Mouse (Mus musculus) stomach, embryonic 14.5 days (tissue): ENCODE results near the gene Fam171a2. TPM values are rescaled to one million over a fixed set of nuclear protein-coding genes. Genes with fewer than 3 reads are reported as not detected.
A peak's percentile ranks its signal among the peaks of the same experiment; 100 is the strongest.
"Not testable (repeated sequence)": the region's sequence is repeated elsewhere in the genome, so short reads cannot be mapped to it uniquely, and the experiment has no call there.

Source experiments
- ATAC-seq: fragments of 200-750 bp; cut with Nextera tagmentation; 2 replicates; pipeline ENCODE4 v1.8.0; 2017; ENCODE audit warnings: low read depth, moderate TSS enrichment; ENCODE audit not compliant: insufficient number of reproducible peaks, insufficient read depth, low FRiP score
- H3K27ac ChIP-seq: fragments of 300-500 bp; sonication (generic); 2 replicates; pipeline ENCODE4 v1.5.1; 2014; ENCODE audit warnings: mild to moderate bottlenecking, low read length, moderate library complexity, mixed read lengths
- H3K27me3 ChIP-seq: fragments of 300-500 bp; sonication (generic); 2 replicates; pipeline ENCODE4 v1.6.1; 2014; ENCODE audit warnings: low read length, control low read depth, mixed read lengths; ENCODE audit not compliant: control insufficient read depth, insufficient read depth
- H3K36me3 ChIP-seq: fragments of 300-500 bp; sonication (generic); 2 replicates; pipeline ENCODE4 v1.6.1; 2014; ENCODE audit warnings: mild to moderate bottlenecking, control low read depth, low read length, moderate library complexity, mixed read lengths; ENCODE audit not compliant: control insufficient read depth, insufficient read depth
- H3K4me1 ChIP-seq: fragments of 300-500 bp; sonication (generic); 2 replicates; pipeline ENCODE4 v1.6.1; 2014; ENCODE audit warnings: low read length, control low read depth, mixed read lengths; ENCODE audit not compliant: control insufficient read depth, insufficient read depth
- H3K4me2 ChIP-seq: fragments of 300-500 bp; sonication (generic); replicated peaks from 2 replicates; pipeline ENCODE4 v1.6.1; 2014; ENCODE audit warnings: low read depth, low read length, control low read depth
- H3K4me3 ChIP-seq: fragments of 300-500 bp; sonication (generic); 2 replicates; pipeline ENCODE4 v1.5.1; 2014; ENCODE audit warnings: low read depth, low read length, control low read depth
- H3K9ac ChIP-seq: fragments of 300-500 bp; sonication (generic); replicated peaks from 2 replicates; pipeline ENCODE4 v1.6.1; 2014; ENCODE audit warnings: low read depth, mild to moderate bottlenecking, control low read depth, low read length, moderate library complexity, mixed read lengths
- H3K9me3 ChIP-seq: fragments of 300-500 bp; sonication (generic); 2 replicates; pipeline ENCODE4 v1.6.1; 2016; ENCODE audit warnings: low read depth, low read length, control low read depth; ENCODE audit not compliant: control insufficient read depth
- WGBS: fragments of 180-500 bp; shearing (Covaris S2); extraction: QIAGEN DNeasy Blood & Tissue Kit; methylation state at CpG from one replicate; pipeline ENCODE4 v1.1.7; 2014; 5-methylcytosine and 5-hydroxymethylcytosine counted together
- polyA plus RNA-seq: library from polyadenylated mRNA; unstranded; fragments of >200 nt; fragmentation: Nextera tagmentation; extraction: Ambion mirVana; gene quantifications from 2 replicates; pipeline ENCODE4 v1.2.1, GENCODE M21; 2014

Fam171a2 gene
- polyA plus RNA-seq, 1 experiment from 2014 or later: 8.0 TPM

- WGBS: 61% methylated on average over 10 of the region's 10 CpGs
- Histone ChIP-seq H3K4me1 (no peaks in the 10 kb centered on the region), H3K27me3 (no peaks in the 10 kb centered on the region), H3K9me3 (no peaks in the 10 kb centered on the region), H3K27ac (no peak overlapping the region), H3K4me3 (no peak overlapping the region), H3K4me2 (no peak overlapping the region), H3K9ac (no peak overlapping the region), H3K36me3 (no peaks in the 10 kb centered on the region)
- ATAC-seq: no peak
Observed at GRCm38 (mm10) chr11:102415034-102415802, 32.3 kb downstream of the Fam171a2 start.

- WGBS: 81% methylated on average over 8 of the region's 8 CpGs
- Histone ChIP-seq H3K4me1 (0 out of 2 replicates have a peak, but pooled peaks cover 3% of the 10 kb centered on the region), H3K9me3 (no peaks in the 10 kb centered on the region), H3K4me3 (no peak overlapping the region), H3K9ac (no peak overlapping the region), H3K36me3 (no peaks in the 10 kb centered on the region), H3K4me2 (no peak overlapping the region), H3K27me3 (no peaks in the 10 kb centered on the region), H3K27ac (no peak overlapping the region)
- no peak for ATAC-seq
Observed at GRCm38 (mm10) chr11:102413059-102413458, 34.4 kb downstream of the Fam171a2 start.

- WGBS: 7% methylated on average over 11 of the region's 11 CpGs
- Histone ChIP-seq H3K4me1 (peaks cover 4% of the 10 kb centered on the region; the same call in 1 of the 2 replicates), H3K27ac (no peak overlapping the region), H3K27me3 (no peaks in the 10 kb centered on the region), H3K4me3 (no peak overlapping the region), H3K4me2 (no peak overlapping the region), H3K9ac (no peak overlapping the region), H3K9me3 (no peaks in the 10 kb centered on the region), H3K36me3 (no peaks in the 10 kb centered on the region)
- no peak for ATAC-seq
Observed at GRCm38 (mm10) chr11:102411704-102412103, 35.8 kb downstream of the Fam171a2 start.

GRCm38 (mm10) chr11:102411061-102411460 is 36.4 kb downstream of the Fam171a2 start:
- Histone ChIP-seq H3K4me2 (no peak overlapping the region), H3K4me3 (no peak overlapping the region), H3K27ac (no peak overlapping the region), H3K9ac (no peak overlapping the region), H3K4me1 (peaks cover 10% of the 10 kb centered on the region; the same call in 1 of the 2 replicates), H3K27me3 (no peaks in the 10 kb centered on the region), H3K36me3 (no peaks in the 10 kb centered on the region), H3K9me3 (no peaks in the 10 kb centered on the region)
- ATAC-seq: no peak
- WGBS: 87% methylated on average over 3 of the region's 3 CpGs

DNA sequence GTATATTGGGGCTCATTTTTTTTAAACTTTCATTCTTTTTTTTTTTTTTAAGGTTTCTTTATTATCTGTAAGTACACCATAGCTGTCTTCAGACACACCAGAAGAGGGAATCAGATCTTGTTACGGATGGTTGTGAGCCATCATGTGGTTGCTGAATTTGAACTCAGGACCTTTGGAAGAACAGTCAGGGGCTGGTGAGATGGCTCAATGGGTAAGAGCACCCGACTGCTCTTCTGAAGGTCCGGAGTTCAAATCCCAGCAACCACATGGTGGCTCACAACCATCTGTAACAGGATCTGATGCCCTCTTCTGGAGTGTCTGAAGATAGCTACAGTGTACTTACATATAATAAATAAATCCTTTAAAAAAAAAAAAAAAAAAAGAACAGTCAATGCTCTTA is 37.1 kb downstream of the Fam171a2 start:
- H3K9ac ChIP-seq, H3K4me2 ChIP-seq, H3K36me3 ChIP-seq, H3K27me3 ChIP-seq, H3K4me3 ChIP-seq, H3K27ac ChIP-seq, ATAC-seq, H3K9me3 ChIP-seq: not testable (repeated sequence)
- WGBS: 98% methylated on average over 3 of the region's 3 CpGs
- H3K4me1 ChIP-seq: peaks cover 12% of the 10 kb centered on the region; the same call in 1 of the 2 replicates

DNA sequence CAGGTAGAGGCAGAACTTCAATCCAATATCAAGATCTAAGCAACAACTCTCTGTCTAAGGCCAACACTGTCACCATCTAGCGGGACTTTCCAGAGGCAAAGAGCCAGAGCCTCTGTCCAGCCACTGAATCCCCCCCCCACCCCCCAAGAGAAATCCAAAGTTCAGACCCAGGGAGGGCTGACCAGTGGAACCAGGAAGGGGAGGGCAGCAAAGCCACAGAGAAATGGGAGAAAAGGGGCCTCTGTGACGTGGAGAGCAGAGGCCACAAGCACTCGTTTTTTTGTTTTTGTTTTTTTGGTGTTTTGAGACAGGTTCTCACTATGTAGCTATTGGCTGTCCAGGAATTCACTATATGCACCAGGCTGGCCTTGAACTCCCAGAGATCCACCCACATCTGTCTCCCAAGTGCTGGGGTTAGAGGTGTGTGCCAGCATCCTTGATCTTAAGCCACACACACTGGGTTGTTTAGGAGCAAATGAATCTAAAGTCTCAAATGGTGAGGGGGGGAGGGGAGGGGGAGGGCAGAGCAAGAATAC is 37.6 kb downstream of the Fam171a2 start:
- 78% methylated on average over 3 of the region's 3 CpGs for WGBS

DNA sequence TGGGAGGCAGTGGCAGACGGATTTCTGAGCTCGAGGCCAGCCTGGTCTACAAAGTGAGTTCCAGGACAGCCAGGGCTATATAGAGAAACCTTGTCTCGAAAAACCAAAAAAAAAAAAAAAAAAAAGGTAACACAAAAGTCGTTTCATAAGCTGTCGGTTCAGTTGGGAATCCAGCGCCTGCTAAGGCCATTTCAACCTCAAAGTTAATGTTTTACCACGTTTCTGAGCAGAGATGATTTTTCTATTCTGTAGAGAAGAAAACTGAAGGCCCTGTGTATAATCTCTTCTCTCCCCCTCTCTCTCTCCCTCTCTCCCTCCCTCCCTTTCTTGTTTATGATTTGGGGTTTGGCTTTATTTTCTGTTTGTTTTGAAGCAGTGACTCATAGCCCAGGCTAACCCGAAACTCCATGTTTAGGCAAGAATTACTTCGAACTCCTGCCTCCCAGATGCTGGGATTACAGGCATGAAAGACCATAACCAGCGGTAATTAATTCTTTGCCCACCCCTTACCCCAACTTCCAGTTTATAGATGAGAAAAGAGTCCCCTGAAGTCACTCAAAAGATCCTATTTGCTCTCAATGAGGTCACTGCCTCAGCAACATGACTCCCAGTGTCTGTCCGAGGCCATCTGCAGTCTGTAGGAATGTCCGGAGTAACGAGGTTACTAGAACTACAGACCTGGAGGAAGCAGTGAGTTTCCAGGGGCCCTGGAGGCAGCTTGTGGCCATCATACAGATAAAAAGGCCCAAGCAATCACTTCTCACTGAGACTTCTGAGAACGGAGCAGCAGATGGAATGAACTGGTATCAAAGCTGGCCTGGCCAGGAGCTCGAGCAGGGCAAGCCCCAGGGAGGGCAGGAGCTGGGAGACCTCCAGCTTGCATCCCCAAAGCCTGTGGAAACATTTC is 38.3 kb downstream of the Fam171a2 start:
- Histone ChIP-seq H3K27me3 (no peaks in the 10 kb centered on the region), H3K9ac (no peak overlapping the region), H3K9me3 (no peaks in the 10 kb centered on the region), H3K36me3 (peaks cover 7% of the 10 kb centered on the region; the same call in 1 of the 2 replicates), H3K27ac (peak overlapping the region; percentile 76; the same call in 1 of the 2 replicates), H3K4me1 (peaks cover 17% of the 10 kb centered on the region), H3K4me3 (peak overlapping the region; percentile 81; the same call in 1 of the 2 replicates), H3K4me2 (peak overlapping the region; percentile 82)
- WGBS: 37% methylated on average over 15 of the region's 15 CpGs
- no peak for ATAC-seq

More for the DNA sequence above, 37.6 kb downstream of the Fam171a2 start:
- Histone ChIP-seq H3K36me3 (peaks cover under 1% of the 10 kb centered on the region; the same call in 1 of the 2 replicates), H3K27me3 (no peaks in the 10 kb centered on the region), H3K9ac (no peak overlapping the region), H3K27ac (no peak overlapping the region), H3K4me2 (no peak overlapping the region), H3K4me1 (peaks cover 16% of the 10 kb centered on the region), H3K4me3 (no peak overlapping the region), H3K9me3 (no peaks in the 10 kb centered on the region)
- ATAC-seq: no peak

DNA sequence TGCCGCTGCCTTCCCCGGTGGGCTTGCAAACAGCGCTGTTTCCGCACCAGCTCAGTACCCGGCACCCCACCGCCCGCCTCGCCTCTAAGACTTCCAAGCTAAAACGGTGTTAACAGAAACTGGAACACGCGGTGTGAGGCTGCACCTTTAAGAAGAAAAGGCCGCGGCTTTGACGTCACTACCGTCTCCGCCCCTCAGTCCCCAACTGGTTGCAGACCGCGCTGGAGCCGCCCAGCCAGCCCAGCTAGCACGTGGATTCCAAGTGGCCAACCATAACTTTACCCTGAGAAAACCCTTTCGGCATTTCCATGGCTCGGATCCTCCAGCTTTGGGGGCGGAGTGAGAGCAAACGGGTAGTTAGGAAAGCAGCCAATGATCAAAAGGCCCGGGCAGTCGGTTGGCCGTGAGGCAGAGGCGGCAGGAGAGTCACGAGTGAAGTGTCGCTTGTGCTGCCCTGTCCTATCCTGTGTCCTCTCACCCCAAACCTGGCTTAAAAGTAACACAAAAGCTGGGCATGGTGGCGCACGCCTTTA is 39.1 kb downstream of the Fam171a2 start:
- Histone ChIP-seq H3K4me3 (peak overlapping the region; percentile 81), H3K27ac (peak overlapping the region; percentile 94), H3K9ac (peak overlapping the region; percentile 40; the same call in 1 of the 2 replicates), H3K4me1 (peaks cover 17% of the 10 kb centered on the region), H3K27me3 (no peaks in the 10 kb centered on the region), H3K9me3 (no peaks in the 10 kb centered on the region), H3K4me2 (peak overlapping the region; percentile 82), H3K36me3 (peaks cover 14% of the 10 kb centered on the region; the same call in 1 of the 2 replicates)
- peak; percentile 94 for ATAC-seq
- WGBS: under 1% methylated on average over 32 of the region's 32 CpGs
